Mouse (Mus musculus) stomach, postnatal 0 days (tissue): ENCODE measurements around the gene Hist1h4f.
"Not testable (repeated sequence)": the region's sequence is repeated elsewhere in the genome, so short reads cannot be mapped to it uniquely, and the experiment has no call there.

ENCODE experiments used
- CTCF ChIP-seq: IDR thresholded peaks from 2 replicates; pipeline ENCODE4 v1.5.1; 2016; ENCODE audit warnings: antibody characterized with exemption, low read depth, mild to moderate bottlenecking, moderate library complexity
- EP300 ChIP-seq: optimal IDR thresholded peaks from 2 replicates; pipeline ENCODE3; 2016; ENCODE audit warnings: antibody characterized with exemption

GRCm38 (mm10) chr13:23575864-23576313 is 24.4 kb upstream of the Hist1h4f start:
- not testable (repeated sequence) for TF ChIP-seq CTCF, EP300
